Mouse (Mus musculus): ENCODE measurements around the gene Hnrnpf.

DNA sequence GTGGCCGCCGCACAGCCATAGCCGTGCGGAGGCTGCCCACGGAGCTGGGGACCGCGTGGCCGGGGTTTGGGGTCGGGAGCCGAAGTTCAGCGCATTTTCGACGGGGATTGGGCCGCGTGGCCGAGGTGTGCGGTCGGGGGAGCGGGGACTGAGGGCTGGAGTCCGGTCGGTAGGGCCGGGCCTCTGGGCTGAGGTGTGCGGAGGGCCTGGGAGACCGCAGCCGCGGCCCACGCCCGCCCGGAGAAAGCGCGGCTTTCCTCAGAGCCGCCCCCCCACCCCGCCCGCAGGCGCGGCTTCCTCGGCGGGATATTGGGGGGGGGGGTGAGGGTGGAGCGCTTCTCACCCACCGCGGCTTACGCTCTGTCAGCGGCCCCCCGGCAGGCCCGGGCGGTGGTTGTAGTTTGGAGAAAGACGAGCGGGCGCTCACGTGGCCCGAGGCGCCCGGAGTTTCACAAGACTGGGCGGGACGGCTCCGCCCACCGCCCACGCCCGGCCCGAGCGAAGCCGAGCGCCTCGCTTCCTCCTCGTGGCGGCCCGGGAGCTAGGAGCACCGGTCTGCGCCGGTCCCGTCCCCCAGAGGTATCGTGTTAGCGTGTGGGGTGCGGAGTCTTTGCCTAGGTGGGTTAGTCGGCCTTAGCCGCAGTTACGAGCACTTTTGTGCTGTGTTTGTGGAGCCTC lies 7.3 kb downstream of the Hnrnpf start:
- TF ChIP-seq CTCF (IDR thresholded peaks at IDR 0.05; ENCODE audit: borderline replicate concordance, insufficient read depth, low read depth, low read length) (no peak), POLR2A (IDR thresholded peaks at IDR 0.05; ENCODE audit: borderline replicate concordance, insufficient read depth, low read length) (no peak)

Measured in cerebellum, adult 2 months (tissue).